Mouse (Mus musculus) megakaryocyte, adult 5-6 weeks (primary cell): ENCODE results near the gene Shld1. TPM values are rescaled to one million over a fixed set of nuclear protein-coding genes. Genes with fewer than 3 reads are reported as not detected.
A peak's percentile ranks its signal among the peaks of the same experiment; 100 is the strongest.

ENCODE experiments used
- ATAC-seq: 2 replicates; pipeline ENCODE4 v1.8.0; 2016; ENCODE audit warnings: mild to moderate bottlenecking, inconsistent platforms; ENCODE audit not compliant: poor library complexity, severe bottlenecking
- total RNA-seq, 2 experiments: library from RNA; stranded (forward) in 1 of 2; stranded (reverse) in 1 of 2; fragments of 153-499, 151-499 nt in 1 of 2; fragments of 221-1000, 200-1000 nt in 1 of 2; gene quantifications; 2 replicates each; pipeline versions ENCODE4 v1.2.3 to v1.2.4; 2015 to 2017

Gene Shld1
- total RNA-seq (2015) (15.7 and 16.0 TPM in 2 replicates), total RNA-seq (2017) (5.9 and 12.5 TPM in 2 replicates)

- peak; percentile 79 for ATAC-seq
Measured at GRCm38 (mm10) chr2:132686756-132687737, at the start of gene Shld1. Gene Shld1 (plus strand): TSS chr2:132686931.

GRCm38 (mm10) chr2:132638306-132638705, 48.4 kb upstream of the Shld1 start:
- ATAC-seq: no peak

- no peak for ATAC-seq
Measured at GRCm38 (mm10) chr2:132639337-132639736, 47.4 kb upstream of the Shld1 start.

- no peak for ATAC-seq
Measured at GRCm38 (mm10) chr2:132641196-132641595, 45.5 kb upstream of the Shld1 start.

GRCm38 (mm10) chr2:132643161-132643560, 43.6 kb upstream of the Shld1 start:
- peak; percentile 93 for ATAC-seq

- ATAC-seq: no peak
Measured at GRCm38 (mm10) chr2:132646856-132647745, 39.6 kb upstream of the Shld1 start.

- no peak for ATAC-seq
Measured at GRCm38 (mm10) chr2:132649352-132649870, 37.3 kb upstream of the Shld1 start.

- ATAC-seq: no peak
Measured at GRCm38 (mm10) chr2:132650546-132650945, 36.2 kb upstream of the Shld1 start.

- ATAC-seq: no peak
Measured at GRCm38 (mm10) chr2:132652476-132652875, 34.3 kb upstream of the Shld1 start.

GRCm38 (mm10) chr2:132654834-132655495, 31.8 kb upstream of the Shld1 start:
- no peak for ATAC-seq

GRCm38 (mm10) chr2:132657186-132657585, 29.5 kb upstream of the Shld1 start:
- no peak for ATAC-seq

- ATAC-seq: peak; percentile 33; the same call in 1 of the 2 replicates
Measured at GRCm38 (mm10) chr2:132658412-132659120, 28.2 kb upstream of the Shld1 start.

GRCm38 (mm10) chr2:132669091-132669490, 17.6 kb upstream of the Shld1 start:
- ATAC-seq: no peak

- no peak for ATAC-seq
Measured at GRCm38 (mm10) chr2:132670290-132670689, 16.4 kb upstream of the Shld1 start.

GRCm38 (mm10) chr2:132672121-132672520, 14.6 kb upstream of the Shld1 start:
- no peak for ATAC-seq

GRCm38 (mm10) chr2:132676111-132676510, 10.6 kb upstream of the Shld1 start:
- ATAC-seq: no peak

GRCm38 (mm10) chr2:132685001-132685400, 1.7 kb upstream of the Shld1 start:
- no peak for ATAC-seq

- ATAC-seq: no peak
Measured at GRCm38 (mm10) chr2:132688611-132689021, 1.9 kb downstream of the Shld1 start.

- peak; percentile 62 for ATAC-seq
Measured at GRCm38 (mm10) chr2:132689188-132689568, 2.4 kb downstream of the Shld1 start.
